Mouse (Mus musculus) layer of hippocampus, postnatal 10 days (tissue): Measurements from ENCODE around the gene Zbtb20. TPM values are rescaled to one million over a fixed set of nuclear protein-coding genes. Genes with fewer than 3 reads are reported as not detected.
A peak's percentile ranks its signal among the peaks of the same experiment; 100 is the strongest.

Experiments used
- DNase-seq, 2 experiments: peaks; one replicate each; pipeline ENCODE4 v3.0.0; 2021; ENCODE audit warnings: low spot score in 2 of 2
- total RNA-seq, 2 experiments: library from RNA; stranded (reverse); gene quantifications; 2 replicates each; pipeline ENCODE4 v1.2.3; 2021

Zbtb20 gene
- total RNA-seq, 2 experiments from 2014 or later: 310 to 333 TPM

GRCm38 (mm10) chr16:43476921-43477320, 601.2 kb downstream of the Zbtb20 start:
- no peak for DNase-seq

- no peak for DNase-seq
These were observed 602.7 kb downstream of the Zbtb20 start for GRCm38 (mm10) chr16:43478352-43478751.

GRCm38 (mm10) chr16:43480532-43480931, 604.9 kb downstream of the Zbtb20 start:
- DNase-seq: no peak

- no peak for DNase-seq
These were observed 606.4 kb downstream of the Zbtb20 start for GRCm38 (mm10) chr16:43482125-43482524.

GRCm38 (mm10) chr16:43482738-43483137, 607.1 kb downstream of the Zbtb20 start:
- DNase-seq: no peak

GRCm38 (mm10) chr16:43484400-43484799, 608.7 kb downstream of the Zbtb20 start:
- no peak for DNase-seq

- DNase-seq: no peak
These were observed 613.7 kb downstream of the Zbtb20 start for GRCm38 (mm10) chr16:43489362-43489761.

- DNase-seq: peak; percentile 50 to 52
These were observed 614.3 kb downstream of the Zbtb20 start for GRCm38 (mm10) chr16:43489984-43490383.

GRCm38 (mm10) chr16:43492863-43493262, 617.2 kb downstream of the Zbtb20 start:
- no peak for DNase-seq

- DNase-seq: no peak
These were observed 618.1 kb downstream of the Zbtb20 start for GRCm38 (mm10) chr16:43493596-43494385.

GRCm38 (mm10) chr16:43495175-43495818, 619.6 kb downstream of the Zbtb20 start:
- no peak for DNase-seq

GRCm38 (mm10) chr16:43497093-43497492, 621.4 kb downstream of the Zbtb20 start:
- DNase-seq: no peak

GRCm38 (mm10) chr16:43500132-43500853, 624.6 kb downstream of the Zbtb20 start:
- peak in 1 of 2 experiments; percentile 41 for DNase-seq

- DNase-seq: no peak
These were observed 625.6 kb downstream of the Zbtb20 start for GRCm38 (mm10) chr16:43501284-43501683.

GRCm38 (mm10) chr16:43502339-43503009, 626.8 kb downstream of the Zbtb20 start:
- DNase-seq: peak in 1 of 2 experiments; percentile 38

- DNase-seq: peak in 1 of 2 experiments; percentile 57
These were observed 627.4 kb downstream of the Zbtb20 start for GRCm38 (mm10) chr16:43503010-43503635.

- DNase-seq: peak in 1 of 2 experiments; percentile 64
These were observed 627.9 kb downstream of the Zbtb20 start for GRCm38 (mm10) chr16:43503636-43504010.

GRCm38 (mm10) chr16:43504151-43504550, 628.5 kb downstream of the Zbtb20 start:
- DNase-seq: peak; percentile 84 to 88

GRCm38 (mm10) chr16:43504556-43504955, 628.9 kb downstream of the Zbtb20 start:
- no peak for DNase-seq

- peak in 1 of 2 experiments; percentile 43 for DNase-seq
These were observed 629.8 kb downstream of the Zbtb20 start for GRCm38 (mm10) chr16:43505314-43505950.
